Mouse (Mus musculus): Measurements from ENCODE around the gene Smurf1. TPM values are rescaled to one million over a fixed set of nuclear protein-coding genes. Genes with fewer than 3 reads are reported as not detected.

Smurf1 gene
- polyA plus RNA-seq (2012; rRNA removed; ENCODE audit: low replicate concordance): 33.8 and 36.4 TPM in 2 replicates

GRCm38 (mm10) chr5:144965639-144966351 is at the start of gene Smurf1:
Gene Smurf1 (minus strand): TSS chr5:144965847.

Other genes with a start within 250 kb of the Smurf1 start
- 0.06 TPM in 1 of 2 replicates, not detected in the other for gene Tmem130, start 204.0 kb downstream of the Smurf1 start, polyA plus RNA-seq (2012; rRNA removed; ENCODE audit: low replicate concordance)
- 94.8 and 150 TPM in 2 replicates for gene Trrap, start 198.1 kb downstream of the Smurf1 start, polyA plus RNA-seq (2012; rRNA removed; ENCODE audit: low replicate concordance)
- not detected in 2 replicates for gene Gm4871, start 66.9 kb upstream of the Smurf1 start, polyA plus RNA-seq (2012; rRNA removed; ENCODE audit: low replicate concordance)
- gene 1700018F24Rik, start 77.1 kb upstream of the Smurf1 start, polyA plus RNA-seq (2012; rRNA removed; ENCODE audit: low replicate concordance): not detected in 2 replicates
- 146 and 172 TPM in 2 replicates for gene Arpc1a, start 118.0 kb upstream of the Smurf1 start, polyA plus RNA-seq (2012; rRNA removed; ENCODE audit: low replicate concordance)
- gene Kpna7, start 118.2 kb upstream of the Smurf1 start, polyA plus RNA-seq (2012; rRNA removed; ENCODE audit: low replicate concordance): not detected in 2 replicates
- 709 and 828 TPM in 2 replicates for gene Arpc1b, start 148.4 kb upstream of the Smurf1 start, polyA plus RNA-seq (2012; rRNA removed; ENCODE audit: low replicate concordance)
- 22.4 and 39.1 TPM in 2 replicates for gene Pdap1, start 174.4 kb upstream of the Smurf1 start, polyA plus RNA-seq (2012; rRNA removed; ENCODE audit: low replicate concordance)
- gene Bud31, start 174.5 kb upstream of the Smurf1 start, polyA plus RNA-seq (2012; rRNA removed; ENCODE audit: low replicate concordance): 56.9 and 67.4 TPM in 2 replicates
- 17.1 and 19.1 TPM in 2 replicates for gene Ptcd1, start 201.3 kb upstream of the Smurf1 start, polyA plus RNA-seq (2012; rRNA removed; ENCODE audit: low replicate concordance)
- gene Cpsf4, start 201.4 kb upstream of the Smurf1 start, polyA plus RNA-seq (2012; rRNA removed; ENCODE audit: low replicate concordance): 24.2 and 36.6 TPM in 2 replicates
- 178 and 219 TPM in 2 replicates for gene Atp5j2, start 226.2 kb upstream of the Smurf1 start, polyA plus RNA-seq (2012; rRNA removed; ENCODE audit: low replicate concordance)
- 4.4 and 4.8 TPM in 2 replicates for gene Zkscan14, start 236.0 kb upstream of the Smurf1 start, polyA plus RNA-seq (2012; rRNA removed; ENCODE audit: low replicate concordance)
- gene Zkscan5, start 238.7 kb upstream of the Smurf1 start, polyA plus RNA-seq (2012; rRNA removed; ENCODE audit: low replicate concordance): 8.2 and 8.3 TPM in 2 replicates

Data from subcutaneous adipose tissue, adult 2 months (tissue).